ENCODE assay signal across 17 mouse cellular contexts in the genomic region with DNA sequence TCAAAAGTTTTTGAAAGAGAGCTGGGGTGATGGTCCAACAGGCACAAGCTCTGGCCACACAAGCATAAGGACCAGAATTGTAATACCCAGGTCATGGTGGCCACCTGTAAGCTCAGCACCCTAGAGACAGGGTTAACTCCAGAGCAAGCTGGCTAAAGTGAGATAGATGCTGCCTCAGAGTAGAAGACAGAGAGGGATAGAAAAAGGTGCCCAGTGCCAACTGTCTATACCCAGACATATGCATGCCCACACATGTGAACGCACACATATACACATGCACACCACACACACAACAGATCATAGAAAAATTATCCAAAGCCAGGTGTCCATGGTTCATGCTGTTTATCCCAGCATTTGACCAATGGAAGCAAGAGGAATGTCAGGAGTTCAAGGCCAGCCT. TPM values are rescaled to one million over a fixed set of nuclear protein-coding genes. Genes with fewer than 3 reads are reported as not detected.
DNase-seq lines count a peak whose midpoint lies in the region; ATAC-seq lines count a peak whose summit lies in the region.
"Had no signal": no experiment of that assay in that cellular context is flagged by ENCODE, and none has a peak within 500 bp of the region (broad histone marks: within the 10 kb centered on the region; RNA-seq: fewer than 3 reads in every experiment).

No protein-coding gene starts in this region.

- no peak overlapping the region for H3K4me3 ChIP-seq in forebrain, embryonic 13.5 days
- no peak overlapping the region for H3K4me3 ChIP-seq in forebrain, embryonic 12.5 days (replicated peaks)
- no peak overlapping the region for H3K4me3 ChIP-seq in kidney, embryonic 15.5 days (replicated peaks)
- H3K4me3 ChIP-seq in midbrain, embryonic 12.5 days = no peak overlapping the region
- no peak overlapping the region for H3K4me3 ChIP-seq in midbrain, embryonic 10.5 days
- H3K4me3 ChIP-seq in limb, embryonic 12.5 days (replicated peaks) = no peak overlapping the region
- H3K4me3 ChIP-seq: embryonic facial prominence, embryonic 13.5 days; heart, embryonic 10.5 days; megakaryocyte, embryonic 14.5 days had no signal

- ATAC-seq in forebrain, embryonic 13.5 days = peak; percentile 50; the same call in 1 of the 2 replicates
- no peak for ATAC-seq in forebrain, embryonic 12.5 days (ENCODE audit: low FRiP score)
- ATAC-seq in kidney, embryonic 15.5 days (replicated peaks; ENCODE audit: low FRiP score) = 0 out of 2 replicates have a peak, but pooled peaks have one; percentile 25
- 0 out of 2 replicates have a peak, but pooled peaks have one; percentile 30 for ATAC-seq in midbrain, embryonic 12.5 days (ENCODE audit: low FRiP score, low read depth)
- 0 out of 2 replicates have a peak, but pooled peaks have one; percentile 29 for ATAC-seq in limb, embryonic 12.5 days (ENCODE audit: insufficient number of reproducible peaks, insufficient read depth, low FRiP score, low TSS enrichment, low read depth)

- no peak overlapping the region for H3K9ac ChIP-seq in forebrain, embryonic 13.5 days
- H3K9ac ChIP-seq in forebrain, embryonic 12.5 days = no peak overlapping the region
- no peak overlapping the region for H3K9ac ChIP-seq in kidney, embryonic 15.5 days
- no peak overlapping the region for H3K9ac ChIP-seq in midbrain, embryonic 12.5 days (replicated peaks)
- H3K9ac ChIP-seq in limb, embryonic 12.5 days (replicated peaks) = no peak overlapping the region
- H3K9ac ChIP-seq: embryonic facial prominence, embryonic 13.5 days had no signal

- H3K9me3 ChIP-seq in forebrain, embryonic 13.5 days (replicated peaks) = no peaks in the 10 kb centered on the region
- H3K9me3 ChIP-seq in forebrain, embryonic 12.5 days = no peaks in the 10 kb centered on the region
- H3K9me3 ChIP-seq in kidney, embryonic 15.5 days (replicated peaks) = no peaks in the 10 kb centered on the region
- H3K9me3 ChIP-seq in midbrain, embryonic 12.5 days = no peaks in the 10 kb centered on the region
- no peaks in the 10 kb centered on the region for H3K9me3 ChIP-seq in midbrain, embryonic 10.5 days (replicated peaks)
- H3K9me3 ChIP-seq in limb, embryonic 12.5 days = no peaks in the 10 kb centered on the region
- H3K9me3 ChIP-seq: embryonic facial prominence, embryonic 13.5 days; heart, embryonic 10.5 days; megakaryocyte, embryonic 14.5 days had no signal

- WGBS in forebrain, embryonic 13.5 days = 96% methylated on average over 1 of the region's 1 CpGs
- WGBS in forebrain, embryonic 12.5 days = 100% methylated on average over 1 of the region's 1 CpGs
- WGBS in kidney, embryonic 15.5 days = 91% methylated on average over 1 of the region's 1 CpGs
- 100% methylated on average over 1 of the region's 1 CpGs for WGBS in midbrain, embryonic 12.5 days
- 89% methylated on average over 1 of the region's 1 CpGs for WGBS in midbrain, embryonic 10.5 days
- WGBS in limb, embryonic 12.5 days = 91% methylated on average over 1 of the region's 1 CpGs

- no peak for DNase-seq in kidney, postnatal 14 days
- DNase-seq in midbrain, embryonic 10.5 days (ENCODE audit: low spot score) = no peak
- DNase-seq in spleen, postnatal 14 days (ENCODE audit: low spot score in 2 of 2) = no peak
- DNase-seq: liver; lung, adult 2 months had no signal

- no peak overlapping the region for H3K4me2 ChIP-seq in forebrain, embryonic 13.5 days
- no peak overlapping the region for H3K4me2 ChIP-seq in forebrain, embryonic 12.5 days
- no peak overlapping the region for H3K4me2 ChIP-seq in kidney, embryonic 15.5 days
- no peak overlapping the region for H3K4me2 ChIP-seq in midbrain, embryonic 12.5 days (replicated peaks)
- no peak overlapping the region for H3K4me2 ChIP-seq in limb, embryonic 12.5 days
- H3K4me2 ChIP-seq: embryonic facial prominence, embryonic 13.5 days had no signal

- H3K4me1 ChIP-seq in forebrain, embryonic 13.5 days = no peaks in the 10 kb centered on the region
- H3K4me1 ChIP-seq in forebrain, embryonic 12.5 days = no peaks in the 10 kb centered on the region
- no peaks in the 10 kb centered on the region for H3K4me1 ChIP-seq in kidney, embryonic 15.5 days
- H3K4me1 ChIP-seq in midbrain, embryonic 12.5 days = no peaks in the 10 kb centered on the region
- H3K4me1 ChIP-seq in midbrain, embryonic 10.5 days = no peaks in the 10 kb centered on the region
- H3K4me1 ChIP-seq in limb, embryonic 12.5 days (replicated peaks) = 0 out of 2 replicates have a peak, but pooled peaks cover 2% of the 10 kb centered on the region
- H3K4me1 ChIP-seq: embryonic facial prominence, embryonic 13.5 days; heart, embryonic 10.5 days had no signal

- H3K27ac ChIP-seq in forebrain, embryonic 13.5 days = no peak overlapping the region
- no peak overlapping the region for H3K27ac ChIP-seq in forebrain, embryonic 12.5 days
- H3K27ac ChIP-seq in kidney, embryonic 15.5 days = no peak overlapping the region
- no peak overlapping the region for H3K27ac ChIP-seq in midbrain, embryonic 12.5 days (replicated peaks)
- H3K27ac ChIP-seq in midbrain, embryonic 10.5 days (replicated peaks) = no peak overlapping the region
- H3K27ac ChIP-seq in limb, embryonic 12.5 days = no peak overlapping the region
- H3K27ac ChIP-seq: embryonic facial prominence, embryonic 13.5 days; heart, embryonic 10.5 days; stomach, postnatal 0 days had no signal

- H3K36me3 ChIP-seq in forebrain, embryonic 13.5 days (ENCODE audit: poor library complexity, severe bottlenecking) = 0 out of 2 replicates have a peak, but pooled peaks cover 4% of the 10 kb centered on the region
- H3K36me3 ChIP-seq in forebrain, embryonic 12.5 days (replicated peaks) = no peaks in the 10 kb centered on the region
- no peaks in the 10 kb centered on the region for H3K36me3 ChIP-seq in kidney, embryonic 15.5 days
- no peaks in the 10 kb centered on the region for H3K36me3 ChIP-seq in midbrain, embryonic 12.5 days
- H3K36me3 ChIP-seq in midbrain, embryonic 10.5 days = no peaks in the 10 kb centered on the region
- H3K36me3 ChIP-seq in limb, embryonic 12.5 days = no peaks in the 10 kb centered on the region
- H3K36me3 ChIP-seq: embryonic facial prominence, embryonic 13.5 days; heart, embryonic 10.5 days had no signal

- no peaks in the 10 kb centered on the region for H3K27me3 ChIP-seq in forebrain, embryonic 13.5 days
- H3K27me3 ChIP-seq in forebrain, embryonic 12.5 days = 0 out of 2 replicates have a peak, but pooled peaks cover 5% of the 10 kb centered on the region
- H3K27me3 ChIP-seq in kidney, embryonic 15.5 days = no peaks in the 10 kb centered on the region
- H3K27me3 ChIP-seq in midbrain, embryonic 12.5 days = no peaks in the 10 kb centered on the region
- peaks cover 7% of the 10 kb centered on the region; the same call in 1 of the 2 replicates for H3K27me3 ChIP-seq in midbrain, embryonic 10.5 days (ENCODE audit: low read depth, poor library complexity, severe bottlenecking)
- no peaks in the 10 kb centered on the region for H3K27me3 ChIP-seq in limb, embryonic 12.5 days
- H3K27me3 ChIP-seq: embryonic facial prominence, embryonic 13.5 days; megakaryocyte, embryonic 14.5 days had no signal

RNA-seq across cellular contexts. Expression of gene Slc17a8, which starts 9.5 kb away (rescaled TPM):
- 0.46 and 0.60 TPM in 2 replicates for polyA plus RNA-seq in forebrain, embryonic 13.5 days (2015; fragmentation: Nextera tagmentation; extraction: Ambion mirVana)
- polyA plus RNA-seq in forebrain, embryonic 12.5 days (2016; fragmentation: Nextera tagmentation; extraction: Ambion mirVana) = 0.40 and 0.57 TPM in 2 replicates
- 0.70 and 1.2 TPM in 2 replicates for polyA plus RNA-seq in kidney, embryonic 15.5 days (2015; fragmentation: Nextera tagmentation; extraction: Ambion mirVana)
- 0.59 and 0.84 TPM in 2 replicates for polyA plus RNA-seq in midbrain, embryonic 12.5 days (2016; fragmentation: Nextera tagmentation; extraction: Ambion mirVana)
- 0.26 and 0.46 TPM in 2 replicates for polyA plus RNA-seq in midbrain, embryonic 10.5 days (2016; fragmentation: Nextera tagmentation; extraction: Ambion mirVana)
- not detected in 2 replicates for polyA plus RNA-seq in limb, embryonic 12.5 days (2016; fragmentation: Nextera tagmentation; extraction: Ambion mirVana)
- polyA plus RNA-seq: CD4-positive, CD25-positive, alpha-beta regulatory T cell, adult 4 months; embryonic facial prominence, embryonic 13.5 days; heart, postnatal 0 days; lung, adult 2 months; small intestine, adult 2 months; stomach, postnatal 0 days had no signal

RNA-seq across cellular contexts. Expression of gene Scyl2, which starts 55.5 kb away (rescaled TPM):
- 10.5 and 10.8 TPM in 2 replicates for polyA plus RNA-seq in forebrain, embryonic 13.5 days (2015; fragmentation: Nextera tagmentation; extraction: Ambion mirVana)
- polyA plus RNA-seq in forebrain, embryonic 12.5 days (2016; fragmentation: Nextera tagmentation; extraction: Ambion mirVana) = 11.8 and 13.7 TPM in 2 replicates
- polyA plus RNA-seq in kidney, embryonic 15.5 days (2015; fragmentation: Nextera tagmentation; extraction: Ambion mirVana) = 7.9 and 8.1 TPM in 2 replicates
- 13.5 and 13.9 TPM in 2 replicates for polyA plus RNA-seq in midbrain, embryonic 12.5 days (2016; fragmentation: Nextera tagmentation; extraction: Ambion mirVana)
- polyA plus RNA-seq in midbrain, embryonic 10.5 days (2016; fragmentation: Nextera tagmentation; extraction: Ambion mirVana) = 8.3 and 9.9 TPM in 2 replicates
- polyA plus RNA-seq in limb, embryonic 12.5 days (2016; fragmentation: Nextera tagmentation; extraction: Ambion mirVana) = 9.2 and 9.7 TPM in 2 replicates
